Mouse (Mus musculus) bone marrow, adult 2 months (tissue): ENCODE data around the gene Abat.

ENCODE experiments used
- CTCF ChIP-seq: fragments of 200-500 bp; IDR thresholded peaks from 2 replicates; pipeline ENCODE4 v1.5.1; 2011; ENCODE audit warnings: low read length, control low read depth; ENCODE audit not compliant: control insufficient read depth, insufficient read depth
- POLR2A ChIP-seq: fragments of 200-500 bp; IDR thresholded peaks from 2 replicates; pipeline ENCODE4 v1.6.1; 2011; ENCODE audit warnings: low read depth, mild to moderate bottlenecking, control low read depth, low read length, borderline replicate concordance; ENCODE audit not compliant: control insufficient read depth

GRCm38 (mm10) chr16:8529389-8529788 is 16.2 kb downstream of the Abat start:
- no peak for TF ChIP-seq CTCF
- TF ChIP-seq POLR2A, result no peak
